Mouse (Mus musculus) myocyte (in vitro differentiated cells): ENCODE measurements at regions not wholly inside any gene's neighbourhood (a gene's known extent, or its start where the extent isn't known, plus 50 kb on each side); places are given as distances from the start of the nearest gene placed in this dataset.

Source experiments
- MAX ChIP-seq: IDR thresholded peaks from one replicate; pipeline ENCODE4 v1.6.1; 2011; ENCODE audit warnings: low read depth, mild to moderate bottlenecking, control low read depth
- POLR2A ChIP-seq: IDR thresholded peaks from one replicate; pipeline ENCODE4 v1.6.1; 2011; ENCODE audit warnings: low read depth, mild to moderate bottlenecking, control low read depth, moderate library complexity; ENCODE audit not compliant: insufficient read length
- POLR2AphosphoS2 ChIP-seq: IDR thresholded peaks from one replicate; pipeline ENCODE4 v1.6.1; 2011; ENCODE audit warnings: low read depth, control low read depth; ENCODE audit not compliant: insufficient read length
- TCF3 ChIP-seq: IDR thresholded peaks from one replicate; pipeline ENCODE4 v1.6.1; 2011; ENCODE audit warnings: low read depth, control low read depth; ENCODE audit not compliant: insufficient read length

GRCm38 (mm10) chr7:67426076-67426475 lies 53.4 kb upstream of the Mef2a start:
- TF ChIP-seq POLR2A (no peak), POLR2AphosphoS2 (no peak), MAX (no peak), TCF3 (no peak)
